Mouse (Mus musculus) hindbrain, postnatal 0 days (tissue): ENCODE results near the gene Fbxo4. TPM values are rescaled to one million over a fixed set of nuclear protein-coding genes. Genes with fewer than 3 reads are reported as not detected.

ENCODE experiments used
- ATAC-seq: fragments of 200-750 bp; cut with Nextera tagmentation; 2 replicates; pipeline ENCODE4 v1.8.0; 2017; ENCODE audit warnings: mild to moderate bottlenecking, moderate TSS enrichment, moderate library complexity
- DNase-seq: peaks from one replicate; pipeline ENCODE4 v3.0.0-alpha.2; 2015; ENCODE audit warnings: low spot score
- H3K27ac ChIP-seq: fragments of 300-500 bp; sonication (generic); 2 replicates; pipeline ENCODE4 v1.5.1; 2014; ENCODE audit warnings: mild to moderate bottlenecking
- H3K27me3 ChIP-seq: fragments of 300-500 bp; sonication (generic); 2 replicates; pipeline ENCODE4 v1.6.1; 2014; ENCODE audit warnings: low read length, mixed read lengths; ENCODE audit not compliant: insufficient read depth
- H3K36me3 ChIP-seq: fragments of 300-500 bp; sonication (generic); 2 replicates; pipeline ENCODE4 v1.6.1; 2014; ENCODE audit warnings: low read length, mixed read lengths; ENCODE audit not compliant: insufficient read depth
- H3K4me1 ChIP-seq: fragments of 300-500 bp; sonication (generic); 2 replicates; pipeline ENCODE4 v1.6.1; 2014; ENCODE audit warnings: antibody characterized with exemption, low read length, mixed read lengths; ENCODE audit not compliant: insufficient read depth
- H3K4me2 ChIP-seq: fragments of 300-500 bp; sonication (generic); 2 replicates; pipeline ENCODE4 v1.6.1; 2014; ENCODE audit warnings: low read depth, mild to moderate bottlenecking, low read length, moderate library complexity, mixed read lengths
- H3K4me3 ChIP-seq: fragments of 300-500 bp; sonication (generic); 2 replicates; pipeline ENCODE4 v1.5.1; 2014; ENCODE audit warnings: low read length
- H3K9ac ChIP-seq: fragments of 300-500 bp; sonication (generic); replicated peaks from 2 replicates; pipeline ENCODE4 v1.6.1; 2014; ENCODE audit warnings: mild to moderate bottlenecking, low read length, moderate library complexity, mixed read lengths
- H3K9me3 ChIP-seq: fragments of 300-500 bp; sonication (generic); 2 replicates; pipeline ENCODE4 v1.6.1; 2016; ENCODE audit warnings: low read length, mixed read lengths
- CTCF ChIP-seq: IDR thresholded peaks from 2 replicates; pipeline ENCODE4 v1.5.1; 2016; ENCODE audit warnings: antibody characterized with exemption, control low read depth, low read depth
- WGBS: fragments of 180-500 bp; shearing (Covaris S2); extraction: QIAGEN DNeasy Blood & Tissue Kit; methylation state at CpG from one replicate; pipeline ENCODE4 v1.1.7; 2014; 5-methylcytosine and 5-hydroxymethylcytosine counted together
- polyA plus RNA-seq: library from polyadenylated mRNA; unstranded; fragments of >200 nt; fragmentation: Nextera tagmentation; extraction: Ambion mirVana; gene quantifications from 2 replicates; pipeline ENCODE4 v1.2.1, GENCODE M21; 2015
- total RNA-seq: library from RNA; depleted of rRNA; stranded (reverse); fragments of >200 nt; gene quantifications from 2 replicates; pipeline ENCODE4 v1.2.3, GENCODE M21; 2014; rRNA removed

Gene Fbxo4
- total and polyA plus RNA-seq, 2 experiments from 2014 or later: 11.2 to 14.7 TPM

- peak; percentile 72 for TF ChIP-seq CTCF
- ATAC-seq (no peak), DNase-seq (peak; percentile 64)
- H3K4me2 ChIP-seq: no peak overlapping the region
- no peaks in the 10 kb centered on the region for H3K4me1 ChIP-seq
- H3K9ac ChIP-seq: no peak overlapping the region
- no peak overlapping the region for H3K27ac ChIP-seq
- WGBS: 24% methylated on average over 4 of the region's 4 CpGs
- H3K4me3 ChIP-seq: no peak overlapping the region
- no peaks in the 10 kb centered on the region for H3K36me3 ChIP-seq
- H3K9me3 ChIP-seq: no peaks in the 10 kb centered on the region
- no peaks in the 10 kb centered on the region for H3K27me3 ChIP-seq
Observed at GRCm38 (mm10) chr15:3957982-3958381, 21.4 kb downstream of the Fbxo4 start.

GRCm38 (mm10) chr15:3954971-3955370 is 24.4 kb downstream of the Fbxo4 start:
- DNase-seq (no peak), ATAC-seq (no peak)
- Histone ChIP-seq H3K4me3 (no peak overlapping the region), H3K27ac (no peak overlapping the region), H3K4me2 (no peak overlapping the region), H3K27me3 (no peaks in the 10 kb centered on the region), H3K9ac (no peak overlapping the region), H3K9me3 (no peaks in the 10 kb centered on the region), H3K36me3 (no peaks in the 10 kb centered on the region), H3K4me1 (no peaks in the 10 kb centered on the region)
- TF ChIP-seq CTCF: no peak
- 70% methylated on average over 2 of the region's 2 CpGs for WGBS

GRCm38 (mm10) chr15:3938132-3938531 is 41.2 kb downstream of the Fbxo4 start:
- peak; percentile 22; the same call in 1 of the 2 replicates for TF ChIP-seq CTCF
- no peaks in the 10 kb centered on the region for H3K27me3 ChIP-seq
- no peaks in the 10 kb centered on the region for H3K36me3 ChIP-seq
- H3K9ac ChIP-seq: no peak overlapping the region
- no peak for DNase-seq
- no peak overlapping the region for H3K4me3 ChIP-seq
- H3K9me3 ChIP-seq: no peaks in the 10 kb centered on the region
- no peak overlapping the region for H3K27ac ChIP-seq
- no peak for ATAC-seq
- 91% methylated on average over 2 of the region's 2 CpGs for WGBS
- no peaks in the 10 kb centered on the region for H3K4me1 ChIP-seq
- no peak overlapping the region for H3K4me2 ChIP-seq

GRCm38 (mm10) chr15:3936056-3936455 is 43.3 kb downstream of the Fbxo4 start:
- no peaks in the 10 kb centered on the region for H3K27me3 ChIP-seq
- H3K4me1 ChIP-seq: no peaks in the 10 kb centered on the region
- ATAC-seq: no peak
- H3K9me3 ChIP-seq: no peaks in the 10 kb centered on the region
- no peak overlapping the region for H3K4me2 ChIP-seq
- no peak overlapping the region for H3K27ac ChIP-seq
- no peak overlapping the region for H3K9ac ChIP-seq
- 88% methylated on average over 3 of the region's 3 CpGs for WGBS
- no peak for DNase-seq
- H3K36me3 ChIP-seq: no peaks in the 10 kb centered on the region
- H3K4me3 ChIP-seq: no peak overlapping the region
- no peak for TF ChIP-seq CTCF

GRCm38 (mm10) chr15:3933466-3933865 is 45.9 kb downstream of the Fbxo4 start:
- no peak overlapping the region for H3K4me2 ChIP-seq
- no peaks in the 10 kb centered on the region for H3K4me1 ChIP-seq
- TF ChIP-seq CTCF: no peak
- no peak overlapping the region for H3K4me3 ChIP-seq
- no peak overlapping the region for H3K27ac ChIP-seq
- no peaks in the 10 kb centered on the region for H3K9me3 ChIP-seq
- no peaks in the 10 kb centered on the region for H3K36me3 ChIP-seq
- H3K27me3 ChIP-seq: no peaks in the 10 kb centered on the region
- H3K9ac ChIP-seq: no peak overlapping the region
- 89% methylated on average over 4 of the region's 4 CpGs for WGBS
- DNase-seq (no peak), ATAC-seq (no peak)

GRCm38 (mm10) chr15:3931931-3932330 is 47.4 kb downstream of the Fbxo4 start:
- no peak for TF ChIP-seq CTCF
- H3K9ac ChIP-seq: no peak overlapping the region
- no peak for ATAC-seq
- no peak overlapping the region for H3K27ac ChIP-seq
- H3K4me3 ChIP-seq: no peak overlapping the region
- H3K9me3 ChIP-seq: no peaks in the 10 kb centered on the region
- WGBS: 91% methylated on average over 1 of the region's 1 CpGs
- no peak overlapping the region for H3K4me2 ChIP-seq
- no peaks in the 10 kb centered on the region for H3K36me3 ChIP-seq
- no peaks in the 10 kb centered on the region for H3K4me1 ChIP-seq
- DNase-seq: no peak
- H3K27me3 ChIP-seq: no peaks in the 10 kb centered on the region

Other genes with a start within 250 kb of the Fbxo4 start
- 30.0 and 30.2 TPM in 2 replicates for gene AW549877, start 16.2 kb upstream of the Fbxo4 start, total RNA-seq
- gene AW549877, start 16.2 kb upstream of the Fbxo4 start, polyA plus RNA-seq: 23.6 and 26.2 TPM in 2 replicates
- 226 and 314 TPM in 2 replicates for gene Oxct1, start 46.8 kb upstream of the Fbxo4 start, total RNA-seq
- gene Oxct1, start 46.8 kb upstream of the Fbxo4 start, polyA plus RNA-seq: 457 and 505 TPM in 2 replicates